Mouse (Mus musculus) stomach, embryonic 15.5 days (tissue): ENCODE data around the gene Fut8. TPM values are rescaled to one million over a fixed set of nuclear protein-coding genes. Genes with fewer than 3 reads are reported as not detected.
"Not testable (repeated sequence)": the region's sequence is repeated elsewhere in the genome, so short reads cannot be mapped to it uniquely, and the experiment has no call there.

ENCODE experiments used
- ATAC-seq: fragments of 200-750 bp; cut with Nextera tagmentation; 2 replicates; pipeline ENCODE4 v1.8.0; 2017; ENCODE audit warnings: low read depth, moderate number of reproducible peaks, moderate TSS enrichment; ENCODE audit not compliant: insufficient read depth, low FRiP score
- H3K27ac ChIP-seq: fragments of 300-500 bp; sonication (generic); 2 replicates; pipeline ENCODE4 v1.5.1; 2015; ENCODE audit warnings: mild to moderate bottlenecking, inconsistent platforms
- H3K27me3 ChIP-seq: fragments of 300-500 bp; sonication (generic); replicated peaks from 2 replicates; pipeline ENCODE4 v1.6.1; 2015; ENCODE audit warnings: inconsistent platforms
- H3K36me3 ChIP-seq: fragments of 300-500 bp; sonication (generic); 2 replicates; pipeline ENCODE4 v1.6.1; 2015; ENCODE audit warnings: inconsistent platforms
- H3K4me1 ChIP-seq: fragments of 300-500 bp; sonication (generic); 2 replicates; pipeline ENCODE4 v1.6.1; 2015; ENCODE audit warnings: inconsistent platforms
- H3K4me2 ChIP-seq: fragments of 300-500 bp; sonication (generic); 2 replicates; pipeline ENCODE4 v1.6.1; 2015; ENCODE audit warnings: mild to moderate bottlenecking, inconsistent platforms
- H3K4me3 ChIP-seq: fragments of 300-500 bp; sonication (generic); replicated peaks from 2 replicates; pipeline ENCODE4 v1.5.1; 2015; ENCODE audit warnings: inconsistent platforms
- H3K9ac ChIP-seq: fragments of 300-500 bp; sonication (generic); 2 replicates; pipeline ENCODE4 v1.6.1; 2015; ENCODE audit warnings: inconsistent platforms
- H3K9me3 ChIP-seq: fragments of 300-500 bp; sonication (generic); 2 replicates; pipeline ENCODE4 v1.6.1; 2016; ENCODE audit warnings: inconsistent platforms
- WGBS: fragments of 180-500 bp; shearing (Covaris S2); methylation state at CpG from one replicate; pipeline ENCODE4 v1.1.7; 2015; 5-methylcytosine and 5-hydroxymethylcytosine counted together
- polyA plus RNA-seq: library from polyadenylated mRNA; unstranded; fragments of >200 nt; fragmentation: Nextera tagmentation; extraction: Ambion mirVana; gene quantifications from 2 replicates; pipeline ENCODE4 v1.2.1, GENCODE M21; 2015

Gene Fut8
- polyA plus RNA-seq, 1 experiment from 2014 or later, result 30.4 TPM

DNA sequence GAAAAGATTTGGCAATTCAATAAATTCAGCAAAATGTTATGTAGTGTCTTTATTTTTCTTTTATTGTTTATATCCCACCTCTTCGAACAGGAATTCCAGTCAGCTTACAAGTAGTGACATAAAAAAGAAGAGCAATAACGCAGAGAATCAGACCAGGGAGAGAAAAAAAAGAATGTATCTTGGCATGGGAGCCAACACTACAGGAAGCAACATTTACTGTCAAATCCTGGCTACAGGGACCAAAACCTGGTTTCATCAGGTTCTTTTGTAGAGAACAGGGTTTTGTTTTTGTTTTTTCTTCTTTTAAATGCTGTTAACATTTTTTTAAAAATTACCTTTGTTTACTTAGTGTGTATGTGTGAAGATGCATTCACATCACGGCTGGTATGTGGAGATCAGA is 273.7 kb downstream of the Fut8 start:
- no peaks in the 10 kb centered on the region for H3K4me1 ChIP-seq

DNA sequence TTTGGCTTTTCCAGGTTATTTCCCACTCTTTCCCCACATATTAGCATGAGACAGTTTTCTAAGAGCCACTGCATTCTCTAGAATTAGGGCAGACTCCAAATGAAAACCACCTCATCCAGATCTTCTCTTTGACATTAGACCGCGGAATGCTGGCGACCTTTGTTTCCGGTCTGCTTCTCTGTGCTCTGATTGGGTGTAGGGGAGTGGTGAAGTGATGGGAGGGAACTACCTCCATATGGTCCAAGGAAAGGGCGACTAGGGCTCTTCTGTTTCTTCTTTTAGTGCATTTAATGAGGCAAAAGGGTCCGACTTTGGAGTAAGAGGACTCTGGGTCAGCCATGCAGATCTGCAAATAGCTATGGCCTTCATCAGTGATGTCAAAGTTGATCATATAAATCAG is 278.9 kb downstream of the Fut8 start:
- WGBS, result 83% methylated on average over 6 of the region's 6 CpGs
- Histone ChIP-seq H3K4me1 (no peaks in the 10 kb centered on the region), H3K9me3 (no peaks in the 10 kb centered on the region), H3K27me3 (no peaks in the 10 kb centered on the region), H3K4me2 (no peak overlapping the region), H3K36me3 (no peaks in the 10 kb centered on the region), H3K4me3 (no peak overlapping the region), H3K27ac (no peak overlapping the region), H3K9ac (no peak overlapping the region)
- ATAC-seq, result no peak

More for the DNA sequence above, 273.7 kb downstream of the Fut8 start:
- Histone ChIP-seq H3K9me3 (no peaks in the 10 kb centered on the region), H3K27ac (no peak overlapping the region), H3K27me3 (no peaks in the 10 kb centered on the region), H3K9ac (no peak overlapping the region), H3K4me3 (no peak overlapping the region), H3K36me3 (no peaks in the 10 kb centered on the region), H3K4me2 (no peak overlapping the region)
- 66% methylated on average over 3 of the region's 3 CpGs for WGBS
- no peak for ATAC-seq

DNA sequence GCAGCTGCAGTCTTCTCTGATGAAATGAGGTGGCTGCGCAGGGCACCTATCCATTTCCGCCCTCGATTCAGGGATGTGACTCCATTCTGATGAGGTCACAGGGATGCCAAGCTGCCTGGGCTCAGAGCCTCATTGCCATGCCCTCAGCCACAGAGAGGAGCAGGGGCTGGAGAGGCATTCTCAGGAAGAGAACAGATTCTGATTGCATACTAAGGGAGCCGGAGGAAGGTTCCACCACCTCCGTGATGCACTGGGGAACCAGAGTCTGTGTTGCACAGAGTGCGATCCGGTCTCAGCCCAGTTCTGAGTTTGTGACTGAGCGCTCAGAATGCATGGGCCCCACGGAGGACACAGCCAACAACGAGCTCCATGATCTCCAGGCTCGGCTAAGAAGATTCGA is 279.8 kb downstream of the Fut8 start:
- no peaks in the 10 kb centered on the region for H3K36me3 ChIP-seq
- H3K4me1 ChIP-seq, result no peaks in the 10 kb centered on the region
- no peak overlapping the region for H3K4me3 ChIP-seq
- H3K27ac ChIP-seq, result no peak overlapping the region
- H3K9ac ChIP-seq, result no peak overlapping the region
- ATAC-seq, result no peak
- WGBS, result 88% methylated on average over 12 of the region's 12 CpGs
- no peak overlapping the region for H3K4me2 ChIP-seq
- H3K27me3 ChIP-seq, result no peaks in the 10 kb centered on the region
- no peaks in the 10 kb centered on the region for H3K9me3 ChIP-seq

DNA sequence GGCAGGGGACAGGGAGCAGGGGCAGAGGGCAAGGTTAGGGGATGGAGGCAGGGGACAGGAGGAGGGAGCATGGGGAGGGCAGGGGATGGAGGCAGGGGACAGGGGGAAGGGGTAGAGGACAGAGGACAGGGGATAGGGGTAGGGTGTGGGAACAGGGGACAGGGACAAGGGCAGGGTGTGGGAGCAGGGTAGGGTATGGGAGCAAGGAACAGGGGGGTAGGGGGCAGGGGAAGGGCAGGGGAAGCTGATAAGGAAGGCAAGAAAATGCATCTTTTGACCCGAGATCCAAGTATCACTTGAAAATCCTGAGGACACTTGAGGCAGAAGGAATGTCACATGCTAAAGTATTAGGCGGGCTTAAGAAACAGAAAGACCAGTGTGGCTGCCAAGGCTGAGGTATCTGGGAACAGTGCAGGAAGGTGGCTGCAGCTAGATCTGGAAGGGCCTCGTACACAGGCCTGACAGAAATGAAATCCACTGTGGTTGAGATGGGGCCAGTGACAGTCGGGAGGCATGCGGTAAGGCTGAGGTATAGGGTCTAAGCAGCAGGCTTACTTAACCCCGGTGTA is 281.7 kb downstream of the Fut8 start:
- no peak overlapping the region for H3K4me2 ChIP-seq
- no peak for ATAC-seq
- H3K27me3 ChIP-seq, result no peaks in the 10 kb centered on the region
- no peaks in the 10 kb centered on the region for H3K4me1 ChIP-seq
- H3K9ac ChIP-seq, result no peak overlapping the region
- H3K4me3 ChIP-seq, result no peak overlapping the region
- H3K9me3 ChIP-seq, result no peaks in the 10 kb centered on the region
- 77% methylated on average over 6 of the region's 6 CpGs for WGBS
- no peak overlapping the region for H3K27ac ChIP-seq
- no peaks in the 10 kb centered on the region for H3K36me3 ChIP-seq

DNA sequence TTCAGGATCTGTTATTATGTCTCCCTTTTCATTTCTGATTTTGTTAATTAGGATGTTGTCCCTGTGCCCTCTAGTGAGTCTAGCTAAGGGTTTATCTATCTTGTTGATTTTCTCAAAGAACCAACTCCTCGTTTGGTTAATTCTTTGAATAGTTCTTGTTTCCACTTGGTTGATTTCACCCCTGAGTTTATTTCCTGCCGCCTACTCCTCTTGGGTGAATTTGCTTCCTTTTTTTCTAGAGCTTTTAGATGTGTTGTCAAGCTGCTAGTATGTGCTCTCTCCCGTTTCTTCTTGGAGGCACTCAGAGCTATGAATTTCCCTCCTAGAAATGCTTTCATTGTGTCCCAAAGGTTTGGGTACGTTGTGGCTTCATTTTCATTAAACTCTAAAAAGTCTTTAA is 286.1 kb downstream of the Fut8 start:
- not testable (repeated sequence) for H3K4me2 ChIP-seq, H3K27me3 ChIP-seq, H3K9ac ChIP-seq, H3K36me3 ChIP-seq, H3K9me3 ChIP-seq, H3K4me1 ChIP-seq, H3K27ac ChIP-seq, H3K4me3 ChIP-seq, ATAC-seq
- WGBS, result 69% methylated on average over 4 of the region's 4 CpGs
